Mouse (Mus musculus): ENCODE results near the gene Itga11. TPM values are rescaled to one million over a fixed set of nuclear protein-coding genes. Genes with fewer than 3 reads are reported as not detected.
A peak's percentile ranks its signal among the peaks of the same experiment; 100 is the strongest.
"Not testable (repeated sequence)": the region's sequence is repeated elsewhere in the genome, so short reads cannot be mapped to it uniquely, and the experiment has no call there.

Itga11 gene
- total RNA-seq (2021), result 1 to 10 TPM; 2.7 to 4.1 TPM
- long read RNA-seq, experiment 1, full-length matches to known transcripts, result 2 of 5 reads
- long read RNA-seq, experiment 1, partial matches to known transcripts, result 0 of 5 reads
- long read RNA-seq, experiment 1, other reads (novel, unspliced or antisense), result 3 of 5 reads
- long read RNA-seq, experiment 2, partial matches to known transcripts, result 2 of 2 reads
- long read RNA-seq, experiment 2, other reads (novel, unspliced or antisense), result 0 of 2 reads

DNA sequence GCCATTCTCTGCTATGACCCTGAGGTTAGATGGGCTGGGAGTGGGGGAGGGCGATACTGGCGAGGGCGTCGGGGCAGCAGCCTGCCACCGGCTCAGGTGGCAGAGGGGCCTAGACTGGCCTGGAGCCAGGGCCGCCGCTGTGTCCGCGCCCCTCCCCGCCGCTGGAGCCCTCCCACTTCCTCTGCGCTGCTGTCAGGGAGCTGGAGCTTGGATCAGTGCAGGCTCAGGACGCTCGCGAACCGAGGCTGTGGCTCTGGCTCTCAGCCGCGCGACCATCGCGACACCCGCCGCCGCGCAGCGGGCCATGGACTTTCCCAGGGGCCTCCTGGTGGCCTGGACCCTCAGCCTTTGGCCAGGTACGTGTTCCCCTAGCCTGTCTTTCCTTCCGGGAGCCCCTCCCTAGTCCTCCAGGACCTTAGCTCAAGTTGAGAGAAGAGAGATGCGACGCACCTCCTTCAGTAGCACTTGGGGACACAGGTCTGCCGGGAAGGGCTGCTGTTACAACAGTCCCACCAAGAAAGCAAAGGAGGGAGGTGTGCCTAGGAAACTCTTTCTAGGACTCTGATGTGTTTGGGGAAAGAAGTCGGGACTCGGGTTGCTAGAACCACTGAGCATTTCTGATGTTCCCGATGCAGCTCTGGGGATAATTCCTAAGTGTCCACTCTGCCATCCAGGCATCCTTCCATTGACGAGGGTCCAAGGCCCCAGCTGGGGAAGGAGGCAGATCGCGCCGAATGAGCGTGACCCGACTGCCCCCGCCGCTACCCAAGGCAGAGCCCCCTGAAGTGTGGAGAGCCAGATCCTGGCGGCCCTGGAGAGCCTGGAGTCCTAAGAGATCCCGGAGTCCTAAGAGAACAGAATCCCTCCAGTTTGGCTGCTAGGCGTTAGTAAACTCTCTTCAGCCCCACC, at the start of gene Itga11:
Itga11 (plus strand) TSS at position 186 of the 909 bp plus-strand sequence.
- peak in 1 of 2 experiments; percentile 30 for DNase-seq (ENCODE audit: low spot score in 2 of 2)

DNA sequence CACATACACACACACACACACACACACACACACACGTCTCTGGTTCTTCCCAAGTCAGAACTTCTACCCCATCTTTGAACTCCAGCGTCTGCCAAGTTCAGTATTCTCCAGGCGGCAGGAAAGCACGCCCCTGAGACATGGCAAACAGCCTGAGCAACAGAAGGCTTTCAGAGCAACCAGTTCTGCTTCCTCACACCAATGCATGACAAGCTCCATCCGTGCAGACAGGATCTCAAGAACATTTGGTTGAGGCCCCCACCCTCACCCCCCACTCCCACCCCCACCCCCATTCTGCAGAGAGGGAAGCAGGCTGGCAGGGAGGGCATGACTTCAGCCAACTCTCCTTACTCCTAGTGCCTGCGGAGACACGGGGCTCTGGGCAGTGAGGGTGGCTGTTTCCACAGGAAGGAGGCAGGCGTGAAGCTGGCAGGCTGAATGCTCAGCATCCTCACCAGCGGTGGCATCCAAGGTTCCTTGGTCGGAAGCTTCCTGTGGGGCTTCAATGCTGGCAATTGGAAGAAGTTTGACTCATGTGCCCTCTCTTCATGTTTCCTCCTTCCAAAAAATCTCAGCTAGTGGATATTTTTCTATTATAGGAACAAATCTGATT, 46.9 kb upstream of the Itga11 start:
- peak; percentile 51 to 64 for DNase-seq (ENCODE audit: low spot score in 2 of 2)

DNA sequence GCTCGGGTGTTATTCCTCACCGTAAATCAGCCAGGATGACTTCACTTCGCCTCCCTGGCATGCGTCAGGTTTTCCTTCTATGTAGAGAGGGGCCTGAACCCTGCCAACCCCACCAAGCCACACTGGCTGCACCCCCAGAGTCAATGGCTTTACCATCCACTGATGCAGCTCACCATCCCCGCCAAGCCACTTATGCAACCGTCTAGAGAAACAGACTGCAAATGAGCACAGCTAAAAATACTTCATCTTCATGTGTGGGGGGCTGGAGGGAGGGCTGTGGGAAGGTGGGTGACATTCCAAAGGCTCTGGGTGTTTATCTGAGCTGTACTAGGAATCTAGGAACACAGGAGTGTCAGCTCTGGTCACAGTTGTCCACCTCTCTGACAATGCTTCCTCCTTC, 45.2 kb upstream of the Itga11 start:
- DNase-seq (ENCODE audit: low spot score in 2 of 2), result peak; percentile 56 to 80

- no peak for DNase-seq (ENCODE audit: low spot score in 2 of 2)
Observed at GRCm38 (mm10) chr9:62638045-62638444, 39.6 kb upstream of the Itga11 start.

- DNase-seq (ENCODE audit: low spot score in 2 of 2), result no peak
Observed at GRCm38 (mm10) chr9:62639686-62640085, 37.9 kb upstream of the Itga11 start.

GRCm38 (mm10) chr9:62640188-62640587, 37.4 kb upstream of the Itga11 start:
- no peak for DNase-seq (ENCODE audit: low spot score in 2 of 2)

- peak in 1 of 2 experiments; percentile 14 for DNase-seq (ENCODE audit: low spot score in 2 of 2)
Observed at GRCm38 (mm10) chr9:62645716-62646400, 31.8 kb upstream of the Itga11 start.

DNA sequence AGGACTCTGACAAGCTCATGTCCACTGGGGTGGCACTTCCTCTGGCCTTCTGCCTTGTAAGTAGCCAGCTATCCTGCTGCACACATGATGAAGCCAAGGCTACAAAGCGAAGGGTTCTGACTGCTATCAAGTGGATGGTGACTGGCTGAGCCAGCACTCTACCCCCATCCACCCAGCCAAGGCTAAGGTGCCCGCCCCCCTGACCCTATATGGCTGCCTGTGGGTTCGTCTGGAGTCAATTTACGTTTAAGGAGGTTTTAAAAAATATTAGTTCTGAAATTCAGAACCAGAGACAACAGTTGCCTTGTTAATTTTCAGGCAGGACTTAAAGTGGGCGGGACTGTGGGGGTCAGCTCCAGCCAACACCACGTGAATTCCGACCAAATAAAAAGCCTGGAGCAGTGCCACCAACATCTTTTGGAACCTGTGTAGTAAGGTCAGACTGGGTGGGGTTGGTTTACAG, 30.9 kb upstream of the Itga11 start:
- DNase-seq (ENCODE audit: low spot score in 2 of 2), result no peak

DNA sequence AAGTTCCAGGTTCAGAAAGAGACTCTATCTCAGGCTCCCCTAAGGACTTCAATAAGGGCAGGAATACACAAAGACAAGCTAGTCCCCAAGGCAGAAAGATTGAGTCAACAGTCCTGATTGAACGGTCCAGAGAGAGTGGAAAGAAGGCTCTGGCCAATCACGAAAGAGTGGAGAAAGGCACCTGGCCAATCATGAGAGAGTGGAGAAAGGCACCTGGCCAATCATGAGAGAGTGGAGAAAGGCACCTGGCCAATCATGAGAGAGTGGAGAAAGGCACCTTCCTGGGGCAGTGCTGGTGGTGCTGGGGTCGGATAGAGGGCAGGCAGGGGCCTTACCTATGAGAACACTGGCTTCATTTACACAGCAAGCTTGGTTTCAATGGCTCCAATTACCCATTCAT, 28.2 kb upstream of the Itga11 start:
- no peak for DNase-seq (ENCODE audit: low spot score in 2 of 2)

- DNase-seq (ENCODE audit: low spot score in 2 of 2), result no peak
Observed at GRCm38 (mm10) chr9:62650764-62651163, 26.9 kb upstream of the Itga11 start.

DNA sequence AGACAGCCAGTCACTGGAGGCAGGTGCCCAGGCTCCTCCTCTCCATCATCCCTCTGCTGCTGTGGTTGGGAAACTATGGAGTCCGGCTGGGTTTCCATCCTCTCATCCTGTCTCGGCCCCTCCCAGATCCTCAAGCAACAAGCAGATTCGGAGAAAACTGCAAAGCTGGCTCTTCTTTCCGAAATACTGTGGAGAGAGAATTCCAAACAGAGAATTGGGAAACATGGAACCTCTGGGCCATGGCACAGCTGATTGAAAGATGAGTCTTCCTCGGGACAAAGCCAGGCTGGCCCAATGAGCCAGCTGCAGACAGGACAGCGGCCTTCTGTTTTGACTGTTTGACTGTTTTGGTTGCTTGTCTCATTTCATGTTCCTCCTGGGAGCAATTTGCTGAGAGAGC, 23.3 kb upstream of the Itga11 start:
- no peak for DNase-seq (ENCODE audit: low spot score in 2 of 2)

GRCm38 (mm10) chr9:62658016-62658415, 19.6 kb upstream of the Itga11 start:
- no peak for DNase-seq (ENCODE audit: low spot score in 2 of 2)

DNA sequence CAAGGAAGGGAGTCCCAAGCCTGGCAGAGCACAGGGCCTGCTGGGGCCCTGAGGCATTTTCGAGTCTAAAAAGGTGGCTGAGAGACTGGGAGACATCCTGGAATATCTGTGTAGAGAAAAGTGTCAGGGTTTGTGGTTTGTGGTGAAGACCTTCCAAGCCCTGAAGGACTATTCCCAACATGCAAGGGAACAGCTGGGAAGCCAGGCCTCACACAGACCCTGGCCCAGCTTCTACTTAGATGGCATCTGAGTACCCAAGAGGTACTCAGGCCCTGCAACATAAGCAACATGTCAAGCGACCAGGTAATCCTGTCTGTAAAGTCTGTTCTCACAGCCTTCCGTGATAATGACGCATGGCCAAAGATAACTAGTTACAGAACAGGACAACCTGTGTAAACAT, 18.6 kb upstream of the Itga11 start:
- no peak for DNase-seq (ENCODE audit: low spot score in 2 of 2)

DNA sequence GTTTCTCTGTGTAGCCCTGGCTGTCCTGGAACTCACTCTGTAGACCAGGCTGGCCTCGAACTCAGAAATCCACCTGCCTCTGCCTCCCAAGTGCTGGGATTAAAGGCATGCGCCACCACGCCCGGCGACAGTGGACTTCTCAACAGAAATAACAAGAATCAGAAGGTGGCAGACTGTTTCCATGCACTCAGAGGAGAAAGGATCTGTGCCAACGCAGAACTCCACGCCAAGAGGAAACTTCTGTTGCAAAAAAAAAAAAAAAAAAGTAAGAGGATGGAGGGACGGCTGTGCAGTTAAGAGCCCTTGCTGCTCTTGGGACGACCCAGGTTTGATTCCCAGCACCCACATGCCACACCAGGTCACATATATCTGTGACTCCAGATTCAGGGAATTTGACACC, 16.7 kb upstream of the Itga11 start:
- DNase-seq (ENCODE audit: low spot score in 2 of 2), result not testable (repeated sequence)

DNA sequence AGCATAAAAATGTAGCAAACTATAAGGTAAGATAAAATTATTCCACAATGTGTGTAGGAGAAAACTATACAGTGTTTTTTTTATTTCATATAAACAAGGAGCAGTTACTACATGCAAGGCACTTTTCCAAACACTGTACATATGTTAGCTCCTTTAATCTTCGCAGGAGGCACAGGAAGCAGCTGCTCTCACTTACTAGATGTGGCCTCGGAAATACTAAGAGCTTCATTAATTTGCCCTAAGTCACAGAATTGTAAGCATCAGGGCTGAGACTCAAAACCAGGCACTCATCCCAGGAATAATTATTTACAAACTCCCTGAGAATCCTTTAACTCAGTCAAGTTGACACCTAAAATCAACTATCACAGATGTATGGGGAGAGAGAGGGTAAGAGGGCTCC, 14.2 kb upstream of the Itga11 start:
- no peak for DNase-seq (ENCODE audit: low spot score in 2 of 2)

DNA sequence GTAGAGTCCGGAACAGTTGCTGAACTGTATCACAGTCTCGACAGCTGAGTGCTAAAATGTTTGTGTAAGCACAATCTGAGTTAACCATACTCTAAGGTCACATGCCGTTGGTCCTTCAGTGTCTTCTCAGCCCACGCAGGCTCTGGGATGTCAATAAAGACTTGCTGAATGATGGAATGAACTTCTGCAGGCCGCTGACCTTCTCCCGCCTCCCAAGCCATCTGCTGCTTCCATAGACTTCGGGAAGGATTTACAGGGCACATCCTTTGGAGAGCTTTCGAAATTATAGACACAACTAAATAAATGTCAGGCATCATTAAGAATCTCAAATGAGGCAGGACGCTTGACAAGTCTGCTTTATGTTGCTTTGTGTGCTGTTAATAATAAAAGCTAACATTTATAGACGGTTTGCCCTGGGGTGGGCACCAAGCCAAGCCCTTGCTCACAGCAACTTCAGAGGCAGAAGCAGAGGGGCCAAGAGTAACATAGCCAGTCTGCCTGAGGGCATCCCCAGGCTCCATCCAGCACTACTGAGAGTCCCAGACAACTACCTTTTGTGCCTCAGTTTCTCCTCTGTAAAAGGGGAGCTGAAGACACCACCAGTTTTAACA, 13.4 kb upstream of the Itga11 start:
- DNase-seq (ENCODE audit: low spot score in 2 of 2), result no peak

- DNase-seq (ENCODE audit: low spot score in 2 of 2), result no peak
Observed at GRCm38 (mm10) chr9:62665892-62666291, 11.7 kb upstream of the Itga11 start.

GRCm38 (mm10) chr9:62668503-62668902, 9.1 kb upstream of the Itga11 start:
- no peak for DNase-seq (ENCODE audit: low spot score in 2 of 2)

- peak; percentile 23 to 27 for DNase-seq (ENCODE audit: low spot score in 2 of 2)
Observed at GRCm38 (mm10) chr9:62673241-62673640, 4.4 kb upstream of the Itga11 start.

DNA sequence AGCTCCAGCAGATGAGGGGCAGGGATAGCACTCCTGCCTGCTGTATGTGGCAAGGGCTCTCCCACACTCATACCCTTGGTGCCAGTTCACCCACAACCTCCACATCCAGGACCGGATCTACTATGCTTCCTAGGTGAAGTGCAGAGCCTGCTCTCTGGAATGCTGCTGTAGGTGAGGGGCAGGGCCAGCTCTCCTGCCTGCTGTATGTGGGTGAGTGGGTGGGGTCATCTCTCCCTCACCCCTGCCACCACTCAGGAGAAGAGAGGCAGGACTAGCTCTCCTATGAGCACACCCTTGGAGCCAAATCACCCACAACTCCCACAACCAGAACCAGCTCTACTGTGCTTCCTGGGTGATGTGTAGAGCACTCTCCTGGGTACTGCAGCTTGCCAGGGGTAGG, 2.5 kb upstream of the Itga11 start:
- DNase-seq (ENCODE audit: low spot score in 2 of 2), result no peak
